Mouse (Mus musculus) ovary, adult 18-20 months (tissue): Measurements from ENCODE around the gene Exo1.

Experiments
- DNase-seq: peaks from one replicate; pipeline ENCODE4 v3.0.0; 2022; ENCODE audit warnings: low spot score, mixed read lengths

The Exo1 gene

DNA sequence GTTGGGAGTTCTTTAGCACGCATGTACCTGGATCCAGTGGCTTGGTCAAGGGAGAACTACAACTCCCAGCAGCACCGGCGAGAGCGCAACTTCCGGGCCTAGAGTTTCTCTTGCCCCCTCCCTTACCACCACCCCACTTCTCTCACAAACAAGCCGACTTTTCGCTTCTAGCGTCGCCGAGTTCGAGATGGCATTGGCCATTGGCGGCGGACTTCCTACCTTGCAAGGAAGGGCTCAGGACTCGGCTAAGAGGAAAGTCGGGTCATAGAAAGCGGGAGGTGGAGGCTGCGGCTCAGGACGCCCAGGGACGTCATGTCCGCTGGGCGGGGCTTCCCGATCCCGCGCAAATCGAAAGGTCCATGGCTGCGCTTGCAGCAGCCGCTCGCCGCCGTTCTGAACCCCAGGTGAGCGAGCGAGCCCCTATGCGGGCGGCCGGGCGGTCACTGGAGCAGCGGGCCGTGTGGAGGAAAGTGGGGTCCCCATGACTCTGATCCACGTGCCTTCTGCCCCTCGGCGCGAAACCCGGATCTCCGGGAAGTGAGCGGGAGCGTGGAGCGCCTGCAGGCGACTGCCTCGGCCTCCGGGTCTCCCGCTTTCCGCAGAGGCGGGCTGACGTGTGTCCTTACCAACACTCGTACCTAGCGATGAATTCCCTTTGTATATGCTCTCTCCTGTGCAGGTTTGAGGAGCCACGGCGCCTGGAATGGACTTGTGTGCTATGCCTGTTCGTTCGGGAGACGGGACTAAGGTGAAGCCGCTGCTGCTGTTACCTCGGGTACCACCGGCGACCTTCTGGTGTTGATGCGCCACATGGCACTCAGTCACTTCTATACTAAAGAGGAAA, at the start of gene Exo1:
Gene Exo1 (plus strand): TSS at position 129 of the 844 bp plus-strand sequence.
- peak; percentile 62 for DNase-seq

DNA sequence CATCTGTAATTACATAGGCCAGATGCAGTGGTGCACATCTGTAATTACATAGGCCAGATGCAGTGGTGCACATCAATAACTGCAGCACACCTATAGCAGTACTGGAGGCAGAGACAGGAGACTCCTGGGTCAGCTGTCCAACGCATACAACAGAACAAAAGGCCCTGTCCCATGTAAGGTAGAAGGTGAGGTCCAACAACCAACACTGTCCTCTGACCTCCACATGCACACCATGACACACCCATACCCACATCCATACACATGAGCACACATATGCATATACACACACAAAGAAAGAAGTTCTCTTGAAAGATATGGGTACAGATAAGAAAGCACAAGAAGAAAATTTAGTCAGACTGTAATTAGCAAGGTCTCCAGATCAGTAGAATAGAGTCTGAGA, 24.9 kb upstream of the Exo1 start:
- no peak for DNase-seq

DNA sequence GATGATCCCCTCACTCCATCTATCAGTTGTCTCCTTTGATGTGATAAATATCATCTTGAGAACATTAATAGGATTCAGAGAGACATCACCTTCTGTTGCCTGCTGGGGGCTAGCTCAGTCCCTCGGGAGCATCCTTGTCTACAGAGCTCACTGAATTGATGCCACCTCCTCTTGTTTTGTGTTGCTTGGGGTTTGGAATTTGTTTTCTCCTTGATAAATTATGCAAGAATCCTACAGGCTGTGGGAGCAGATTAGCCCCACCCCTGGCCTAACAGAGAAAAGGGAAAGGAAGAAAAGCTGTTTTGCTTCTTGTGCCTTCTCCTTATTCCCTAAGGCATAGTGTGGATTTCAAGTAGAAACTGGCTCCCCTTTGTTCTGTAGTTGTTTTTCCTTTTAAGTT, 13.3 kb upstream of the Exo1 start:
- DNase-seq, result no peak

DNA sequence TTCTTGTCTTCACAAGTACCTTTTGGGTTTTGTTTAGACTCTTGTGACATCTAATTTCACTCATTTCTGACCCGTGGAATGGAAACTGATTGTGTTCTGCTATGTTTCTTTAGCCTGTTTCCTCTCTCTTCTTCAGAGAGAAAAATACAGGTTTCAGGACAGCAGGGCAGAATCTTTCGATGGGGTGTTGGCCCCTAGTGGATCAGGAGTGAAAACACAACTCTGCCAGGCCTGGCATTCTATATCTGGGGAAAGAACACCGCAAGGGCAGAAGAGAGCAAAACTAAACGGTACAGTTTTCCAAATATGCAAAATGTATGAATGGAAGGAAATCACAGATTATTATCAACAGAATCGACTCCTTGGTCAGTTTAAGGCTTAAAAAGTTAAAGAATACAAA, 12.8 kb upstream of the Exo1 start:
- no peak for DNase-seq

DNA sequence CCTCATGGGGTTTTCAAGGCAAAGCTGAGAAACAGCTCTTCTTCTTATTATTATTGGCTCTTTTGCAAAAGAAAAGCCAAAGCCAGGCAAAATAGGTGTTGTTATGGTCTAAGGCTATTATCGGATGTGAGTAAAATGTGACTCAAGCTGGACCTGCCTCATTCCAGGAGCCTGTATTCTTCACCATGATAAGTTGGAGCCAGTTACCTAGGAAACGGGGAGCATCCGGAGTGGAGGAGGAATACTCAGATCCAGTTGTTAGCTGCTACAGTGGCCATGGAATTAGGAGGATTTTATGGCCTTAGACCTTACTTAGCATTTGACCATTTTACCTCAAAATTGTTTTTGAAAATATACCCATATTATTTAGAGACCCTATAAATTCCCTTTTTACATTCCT, 9.7 kb upstream of the Exo1 start:
- no peak for DNase-seq

DNA sequence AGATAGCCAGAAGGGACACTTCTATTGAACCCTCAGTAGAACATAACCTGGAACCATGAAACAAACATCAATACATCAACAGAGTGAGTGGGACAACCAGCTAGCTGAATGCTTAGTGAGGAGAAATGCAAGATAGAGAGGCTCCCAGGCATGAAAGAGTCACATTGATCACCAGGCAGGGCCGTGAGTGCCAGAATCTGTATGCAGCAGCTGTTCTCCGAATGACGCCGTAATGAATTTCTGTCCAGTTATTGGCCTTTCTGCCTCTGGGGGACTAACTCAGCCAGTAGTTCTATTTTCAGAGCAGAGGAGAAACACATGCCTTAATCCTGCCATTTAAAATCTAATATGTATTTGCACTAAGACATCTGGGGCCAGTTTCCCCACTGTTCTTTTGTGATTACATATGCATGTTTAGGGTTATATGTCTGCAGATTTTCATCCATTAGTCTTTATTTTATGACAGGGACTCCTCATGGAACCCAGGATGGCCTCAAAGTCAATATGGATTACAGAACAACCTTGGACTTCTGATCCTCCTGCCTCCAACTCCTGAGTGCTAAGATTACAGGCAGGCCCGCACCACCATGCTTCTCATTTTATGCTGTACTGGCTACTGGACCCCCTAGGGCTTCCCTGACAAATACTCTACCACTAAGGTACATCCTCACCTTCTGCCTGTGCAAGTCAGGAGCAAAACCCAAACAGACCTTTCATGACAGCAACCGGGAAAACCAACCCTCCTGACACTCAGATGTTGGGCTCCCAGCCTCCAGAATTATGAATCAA, 8.2 kb upstream of the Exo1 start:
- DNase-seq, result no peak

DNA sequence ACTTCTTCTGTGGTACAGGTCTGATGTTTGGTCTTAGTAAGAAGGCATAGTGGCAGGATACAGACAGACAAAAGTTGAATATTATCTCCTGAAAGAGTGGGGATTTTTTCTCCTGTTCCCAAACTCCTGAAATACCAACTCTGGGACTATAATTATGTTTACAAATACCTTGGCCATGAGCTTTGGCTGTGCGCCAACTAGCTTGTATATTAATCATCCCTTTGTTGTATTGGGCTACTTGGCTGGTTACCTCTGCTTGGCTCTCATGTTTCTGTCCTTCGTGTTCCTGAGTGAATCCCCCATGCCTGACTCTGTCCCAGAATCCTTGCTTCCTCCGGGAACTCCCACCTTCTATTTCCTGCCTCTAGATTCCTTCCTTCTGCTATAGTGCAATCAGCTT, 3.0 kb downstream of the Exo1 start:
- no peak for DNase-seq

DNA sequence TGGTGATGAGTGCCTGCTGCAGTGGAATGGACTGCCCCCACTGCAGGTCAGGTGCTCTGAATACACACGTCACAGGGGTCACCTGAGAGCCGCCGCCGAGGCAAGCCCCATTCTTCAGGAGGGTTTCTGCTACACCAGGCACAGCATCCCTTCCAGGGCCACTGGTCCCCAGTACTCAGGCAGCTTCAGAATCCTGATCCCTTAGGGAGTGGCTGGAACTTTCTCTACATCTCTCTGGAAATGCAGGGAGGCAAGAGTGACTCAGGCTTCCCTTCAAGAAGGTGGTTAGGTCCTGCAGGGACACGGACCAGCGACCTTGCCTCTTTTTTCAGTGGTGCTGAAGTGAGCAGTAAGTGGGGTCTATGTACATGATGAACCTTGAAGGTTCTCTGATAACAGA, 12.9 kb downstream of the Exo1 start:
- no peak for DNase-seq

DNA sequence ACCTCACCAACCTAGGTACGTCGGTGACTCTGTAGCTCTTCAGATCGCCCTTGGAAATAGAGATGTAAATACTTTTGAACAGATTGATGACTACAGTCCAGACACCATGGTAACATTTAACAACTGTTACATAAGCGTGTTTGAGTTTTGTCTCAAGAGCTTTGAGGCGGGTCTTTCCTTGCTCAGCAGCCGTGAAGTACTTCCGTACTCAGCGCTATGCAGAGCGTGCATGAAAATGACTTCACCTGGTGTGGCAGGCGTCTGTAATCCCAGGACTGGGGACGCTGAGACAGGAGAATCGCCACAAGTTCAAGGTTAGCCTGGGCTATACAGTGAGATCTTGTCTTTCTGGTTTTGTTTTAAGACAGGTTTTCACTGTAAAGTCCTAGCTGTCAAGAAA, 13.3 kb downstream of the Exo1 start:
- no peak for DNase-seq

DNA sequence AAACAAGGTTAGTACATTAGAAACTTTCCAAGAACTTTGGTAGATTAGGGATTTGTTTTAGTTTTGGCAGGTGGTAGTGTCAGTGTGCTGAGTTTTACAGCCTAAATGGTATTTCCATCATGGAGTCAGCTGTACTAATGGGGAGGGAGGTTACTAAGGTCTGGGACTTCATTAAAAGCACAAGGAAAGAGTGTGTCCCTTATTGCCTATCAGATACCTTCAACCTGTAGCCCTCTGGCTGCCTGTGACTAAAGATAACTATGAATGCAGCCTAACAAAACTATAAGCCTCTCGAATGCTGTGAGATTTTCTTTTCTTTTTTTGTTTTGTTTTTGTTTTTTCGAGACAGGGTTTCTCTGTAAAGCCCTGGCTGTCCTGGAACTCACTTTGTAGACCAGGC, 30.8 kb downstream of the Exo1 start:
- DNase-seq, result no peak

DNA sequence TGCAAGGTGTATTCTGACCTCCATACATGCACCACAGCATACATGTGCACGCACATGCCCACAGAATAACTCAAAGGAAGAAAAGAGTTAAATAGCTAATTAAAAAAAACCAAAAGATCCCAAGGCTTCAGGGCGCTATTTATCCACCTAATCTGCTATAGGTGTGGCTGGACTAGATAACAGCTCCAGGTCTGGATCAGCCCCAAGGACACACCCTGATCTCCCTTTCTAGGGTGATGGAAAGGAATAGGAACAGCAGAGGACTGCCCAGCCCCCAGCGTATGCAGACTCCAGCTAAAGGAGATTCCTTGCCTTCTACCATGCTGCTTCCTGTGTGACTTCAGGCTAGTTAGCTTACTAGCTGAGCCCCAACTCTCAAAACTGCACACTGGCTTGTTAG, 31.7 kb downstream of the Exo1 start:
- DNase-seq, result no peak

DNA sequence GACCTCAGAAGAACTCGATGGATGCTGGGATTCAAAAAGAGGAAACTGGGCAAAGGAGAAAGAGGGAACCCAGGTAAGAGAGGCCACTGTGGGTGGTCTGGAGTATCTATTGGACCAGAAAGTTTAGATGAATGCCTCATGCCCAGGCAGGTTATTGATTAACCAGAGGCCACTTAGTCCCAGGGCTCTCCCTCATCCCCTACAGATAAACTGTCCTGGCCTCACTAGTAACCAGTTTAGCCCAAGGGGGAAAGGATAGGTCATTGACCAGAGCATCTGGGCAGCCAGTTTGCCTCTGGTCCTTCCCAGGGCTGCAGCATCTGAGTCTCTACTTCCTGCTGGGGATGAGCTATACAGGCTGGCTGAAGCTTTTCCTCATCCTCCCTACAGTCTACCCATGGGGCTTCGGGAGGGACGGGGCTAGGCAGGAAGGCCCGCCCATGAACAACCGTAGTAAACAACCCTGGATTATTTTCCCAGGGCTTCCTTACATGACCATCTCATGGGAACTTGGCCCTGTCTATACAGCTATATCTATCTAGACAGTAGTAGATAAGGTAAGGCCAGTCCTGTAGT, 33.4 kb downstream of the Exo1 start:
- no peak for DNase-seq

DNA sequence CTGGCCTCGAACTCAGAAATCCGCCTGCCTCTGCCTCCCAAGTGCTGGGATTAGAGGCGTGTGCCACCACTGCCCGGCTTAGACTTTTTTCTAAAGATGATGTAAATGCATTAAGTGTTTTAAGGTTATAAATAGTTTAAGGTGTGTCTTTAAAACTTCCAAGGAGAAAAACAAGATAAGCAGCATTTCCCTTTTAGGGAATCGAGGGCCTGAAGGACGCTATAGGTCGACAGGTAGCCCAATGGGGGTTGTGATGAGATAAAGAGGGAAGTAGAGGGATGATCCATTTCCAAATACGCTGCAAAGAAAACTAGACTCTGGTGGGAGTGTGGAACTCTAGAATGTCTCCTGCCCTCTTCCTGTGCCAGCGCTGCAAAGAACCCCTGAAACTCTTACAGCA, 39.6 kb downstream of the Exo1 start, which contains the start of gene Gm38100:
Gene Gm38100 (plus strand): TSS at position 301 of the 400 bp plus-strand sequence.
- no peak for DNase-seq

DNA sequence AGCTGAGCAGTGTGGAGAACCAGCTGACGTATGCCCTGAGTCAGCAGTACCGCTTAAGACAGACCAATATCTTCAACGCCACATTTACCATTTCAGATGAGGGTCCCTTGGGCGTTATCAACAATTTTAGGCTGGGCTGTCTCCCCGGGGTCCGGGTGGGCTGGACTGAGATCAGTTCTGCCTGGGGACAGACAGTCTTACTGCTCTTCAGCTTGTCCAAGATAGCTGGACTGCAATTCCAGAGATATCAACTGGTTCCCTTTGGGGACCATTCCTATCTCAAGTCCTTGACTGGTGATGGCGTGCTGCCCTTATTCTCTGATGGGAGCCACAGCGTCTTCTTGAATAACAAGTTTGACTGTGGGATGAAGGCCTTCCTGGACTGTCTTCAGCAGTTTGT, 40.7 kb downstream of the Exo1 start:
- DNase-seq, result no peak

DNA sequence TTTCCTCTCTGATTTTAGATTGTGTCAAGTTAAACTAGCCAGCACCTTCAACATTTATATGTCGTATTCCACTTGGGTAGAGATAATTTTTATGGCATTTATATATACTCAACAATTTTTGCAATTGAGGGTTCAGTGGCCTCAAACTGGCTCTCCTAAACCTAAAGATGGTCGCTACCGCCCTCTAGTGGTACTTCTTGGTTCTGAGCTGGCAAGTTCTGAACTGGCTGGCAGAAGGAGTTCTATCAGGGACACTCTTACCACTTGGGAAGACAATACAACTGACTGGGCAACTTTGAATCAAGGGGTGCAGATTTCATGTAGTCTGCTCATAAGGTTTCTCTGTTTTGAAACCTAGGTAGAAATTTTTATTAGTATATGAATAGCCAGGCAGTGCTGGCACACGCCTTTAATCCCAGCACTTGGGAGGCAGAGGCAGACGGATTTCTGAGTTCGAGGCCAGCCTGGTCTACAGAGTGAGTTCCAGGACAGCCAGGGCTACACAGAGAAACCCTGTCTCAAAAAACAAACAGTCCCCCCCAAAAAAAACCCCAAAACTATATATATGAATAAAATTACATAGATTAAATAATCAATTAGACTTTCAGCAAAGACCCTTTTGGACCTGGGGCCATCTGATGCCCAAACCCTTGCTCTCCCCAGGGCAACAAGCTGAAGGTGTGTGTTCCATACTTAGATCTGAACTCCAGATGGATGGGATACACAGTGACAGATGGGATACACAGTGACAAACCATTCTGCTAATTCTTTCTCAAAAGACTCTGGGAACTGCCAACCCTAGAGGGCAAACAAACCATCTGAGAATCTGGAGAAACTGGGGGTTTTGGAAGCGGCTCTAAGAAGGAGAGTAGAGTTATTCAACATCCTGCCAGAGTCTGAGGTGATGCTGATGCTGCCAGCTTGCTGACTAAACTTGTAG, 43.7 kb downstream of the Exo1 start:
- DNase-seq, result peak; percentile 6

DNA sequence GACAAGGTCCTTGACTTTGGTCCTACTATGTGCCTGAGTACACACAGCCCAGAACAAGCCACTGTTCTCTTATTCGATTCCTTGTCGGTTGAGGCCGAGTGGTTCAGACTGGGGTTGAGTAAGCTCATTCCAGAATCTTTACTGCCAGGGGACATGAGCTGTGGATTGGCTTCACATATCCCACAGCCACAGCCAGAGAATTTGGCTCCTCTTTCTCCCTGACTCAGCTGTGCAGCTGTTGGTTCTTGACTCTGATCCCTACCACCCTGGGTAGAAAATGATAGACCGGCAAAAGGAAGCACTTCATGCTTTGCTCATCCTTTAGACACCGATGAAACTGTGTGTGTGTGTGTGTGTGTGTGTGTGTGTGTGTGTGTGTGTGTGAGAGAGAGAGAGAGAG, 51.0 kb downstream of the Exo1 start:
- no peak for DNase-seq

DNA sequence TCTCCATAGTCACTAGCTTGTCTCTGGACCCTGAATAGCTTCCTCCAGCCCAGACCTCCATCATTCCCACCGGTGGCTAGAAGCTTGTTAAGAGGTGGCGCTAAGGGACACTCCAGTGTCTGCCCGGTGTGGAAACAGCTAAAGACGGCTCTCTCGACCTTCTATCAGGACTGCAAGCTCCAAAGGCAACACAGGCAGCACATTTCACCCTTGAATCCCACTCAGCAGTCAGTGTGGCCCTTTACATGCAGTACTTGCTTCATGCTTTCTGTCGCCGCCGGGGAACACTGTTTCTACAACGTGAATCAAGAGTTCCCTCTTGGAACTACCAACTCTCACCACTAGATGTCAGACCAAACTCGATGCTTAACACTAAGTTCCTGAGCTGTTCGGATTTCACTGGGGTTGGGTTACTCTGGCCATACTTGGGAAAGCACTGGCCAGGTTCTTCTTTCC, 55.9 kb downstream of the Exo1 start:
- DNase-seq, result no peak

DNA sequence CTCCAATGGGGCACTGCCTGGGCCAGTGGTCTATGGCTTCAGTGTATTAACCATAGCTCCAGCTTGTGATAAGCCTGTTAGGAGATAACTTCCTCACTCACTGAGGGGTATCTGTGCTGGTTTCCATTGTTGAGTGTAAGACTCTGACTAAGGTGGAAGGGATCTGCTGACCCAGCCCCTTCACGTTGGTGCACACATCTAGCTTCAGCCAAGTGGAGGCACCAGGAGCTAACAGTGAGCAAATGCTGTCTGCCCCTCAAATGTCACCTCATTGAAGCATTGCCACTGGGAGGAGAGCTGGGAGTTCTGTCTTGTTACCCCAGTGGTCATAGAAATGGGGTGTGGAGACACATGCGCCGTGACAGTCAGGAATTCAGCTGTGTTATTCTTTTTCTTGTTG, 58.4 kb downstream of the Exo1 start:
- DNase-seq, result no peak

DNA sequence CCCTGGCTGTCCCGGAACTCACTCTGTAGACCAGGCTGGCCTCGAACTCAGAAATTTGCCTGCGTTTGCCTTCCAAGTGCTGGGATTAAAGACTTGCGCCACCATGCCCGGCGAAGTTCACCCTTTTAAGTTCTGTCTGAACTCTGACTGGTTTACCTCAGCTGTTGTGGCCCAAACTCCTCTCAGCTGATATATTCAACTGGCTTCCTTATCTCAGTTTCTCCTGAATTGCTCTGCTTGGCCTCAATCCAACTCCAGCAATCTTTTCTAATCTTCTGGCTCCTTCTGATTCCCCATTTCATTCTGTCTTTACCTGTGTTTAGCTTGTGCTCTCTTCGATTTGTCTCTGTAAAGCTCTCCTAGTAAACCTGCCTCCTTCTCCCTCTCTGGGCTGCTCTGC, 62.8 kb downstream of the Exo1 start:
- no peak for DNase-seq

DNA sequence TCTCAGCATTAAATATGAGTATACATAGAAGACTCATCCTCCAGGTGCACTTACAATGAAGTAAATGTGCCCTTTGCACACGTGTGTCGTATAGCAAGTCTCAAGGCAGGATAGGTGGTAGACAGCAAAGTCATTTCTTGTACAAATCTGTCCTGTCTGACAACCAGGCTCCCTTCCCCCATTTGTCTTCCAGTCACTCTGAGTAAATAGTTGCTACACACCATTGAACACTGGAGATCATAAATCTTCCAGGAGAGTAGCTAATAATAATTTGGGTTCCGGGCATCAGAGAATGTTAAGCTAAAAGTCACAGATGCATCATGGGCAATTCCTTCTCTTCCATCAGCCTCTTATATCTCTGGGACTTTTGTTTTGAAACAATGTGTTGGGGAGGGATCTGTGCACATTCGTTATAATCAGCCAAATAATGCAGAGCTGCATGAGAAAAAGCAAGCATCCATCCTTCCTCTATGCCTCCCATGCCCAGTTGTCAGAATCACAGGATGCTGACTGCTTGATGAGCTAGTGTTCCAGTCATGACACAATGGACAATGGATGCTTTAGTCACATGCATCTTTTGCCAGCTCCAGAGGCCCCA, 66.4 kb downstream of the Exo1 start:
- no peak for DNase-seq

DNA sequence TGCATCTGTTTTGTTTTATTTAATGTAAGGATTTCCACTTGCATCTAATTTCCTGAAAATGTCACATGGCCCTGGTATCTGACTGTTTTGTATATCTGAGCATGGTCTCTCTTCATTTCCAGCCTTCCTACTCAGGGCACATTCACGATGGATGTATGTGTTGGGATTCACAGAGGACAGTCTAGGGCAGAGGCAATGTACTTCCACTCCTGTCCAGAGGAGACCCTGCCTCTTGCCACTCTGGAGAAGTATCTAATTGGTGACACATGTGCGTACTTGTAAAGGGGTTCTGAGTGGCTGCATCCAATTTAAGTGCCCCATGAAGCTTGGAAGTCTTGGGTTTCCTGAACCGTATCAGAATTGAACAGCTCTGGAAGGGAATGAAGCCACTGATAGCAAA, 70.0 kb downstream of the Exo1 start:
- DNase-seq, result no peak
